Mouse (Mus musculus): ENCODE measurements at regions not wholly inside any gene's neighbourhood (a gene's known extent, or its start where the extent isn't known, plus 50 kb on each side); places are given as distances from the start of the nearest gene placed in this dataset.

GRCm38 (mm10) chr4:140402319-140402718 lies 155.7 kb upstream of the Igsf21 start:
- no peak for DNase-seq

- no peak for DNase-seq
Observed at GRCm38 (mm10) chr4:140401632-140402031, 155.0 kb upstream of the Igsf21 start.

GRCm38 (mm10) chr4:140396548-140396947 lies 150.0 kb upstream of the Igsf21 start:
- no peak for DNase-seq

GRCm38 (mm10) chr4:140392290-140392689 lies 145.7 kb upstream of the Igsf21 start:
- DNase-seq = no peak

- peak; percentile 4 to 19 for DNase-seq
Observed at GRCm38 (mm10) chr4:140390684-140391234, 144.2 kb upstream of the Igsf21 start.

- peak in 1 of 2 experiments; percentile 36 for DNase-seq
Observed at GRCm38 (mm10) chr4:140385686-140386085, 139.1 kb upstream of the Igsf21 start.

GRCm38 (mm10) chr4:140385226-140385625 lies 138.6 kb upstream of the Igsf21 start:
- no peak for DNase-seq

- DNase-seq = no peak
Observed at GRCm38 (mm10) chr4:140383596-140383995, 137.0 kb upstream of the Igsf21 start.

- no peak for DNase-seq
Observed at GRCm38 (mm10) chr4:140380733-140381132, 134.1 kb upstream of the Igsf21 start.

- DNase-seq = no peak
Observed at GRCm38 (mm10) chr4:140377941-140378340, 131.4 kb upstream of the Igsf21 start.

- no peak for DNase-seq
Observed at GRCm38 (mm10) chr4:140372586-140373325, 126.2 kb upstream of the Igsf21 start.

GRCm38 (mm10) chr4:140371426-140372213 lies 125.0 kb upstream of the Igsf21 start:
- DNase-seq = no peak

GRCm38 (mm10) chr4:140366975-140367680 lies 120.5 kb upstream of the Igsf21 start:
- peak; percentile 11 to 32 for DNase-seq

GRCm38 (mm10) chr4:140358846-140359245 lies 112.3 kb upstream of the Igsf21 start:
- no peak for DNase-seq

- DNase-seq = peak; percentile 89 to 91
Observed at GRCm38 (mm10) chr4:140358103-140358502, 111.5 kb upstream of the Igsf21 start.

- no peak for DNase-seq
Observed at GRCm38 (mm10) chr4:140355144-140355550, 108.6 kb upstream of the Igsf21 start.

- no peak for DNase-seq
Observed at GRCm38 (mm10) chr4:140348802-140349201, 102.2 kb upstream of the Igsf21 start.

- no peak for DNase-seq
Observed at GRCm38 (mm10) chr4:140330138-140330537, 83.6 kb upstream of the Igsf21 start.

- peak in 1 of 2 experiments; percentile 11 for DNase-seq
Observed at GRCm38 (mm10) chr4:140326706-140327440, 80.3 kb upstream of the Igsf21 start.

GRCm38 (mm10) chr4:140325677-140326052 lies 79.1 kb upstream of the Igsf21 start:
- no peak for DNase-seq

- no peak for DNase-seq
Observed at GRCm38 (mm10) chr4:140324971-140325676, 78.5 kb upstream of the Igsf21 start.
